32 mouse cellular contexts compared by ENCODE assay signal in the genomic region with DNA sequence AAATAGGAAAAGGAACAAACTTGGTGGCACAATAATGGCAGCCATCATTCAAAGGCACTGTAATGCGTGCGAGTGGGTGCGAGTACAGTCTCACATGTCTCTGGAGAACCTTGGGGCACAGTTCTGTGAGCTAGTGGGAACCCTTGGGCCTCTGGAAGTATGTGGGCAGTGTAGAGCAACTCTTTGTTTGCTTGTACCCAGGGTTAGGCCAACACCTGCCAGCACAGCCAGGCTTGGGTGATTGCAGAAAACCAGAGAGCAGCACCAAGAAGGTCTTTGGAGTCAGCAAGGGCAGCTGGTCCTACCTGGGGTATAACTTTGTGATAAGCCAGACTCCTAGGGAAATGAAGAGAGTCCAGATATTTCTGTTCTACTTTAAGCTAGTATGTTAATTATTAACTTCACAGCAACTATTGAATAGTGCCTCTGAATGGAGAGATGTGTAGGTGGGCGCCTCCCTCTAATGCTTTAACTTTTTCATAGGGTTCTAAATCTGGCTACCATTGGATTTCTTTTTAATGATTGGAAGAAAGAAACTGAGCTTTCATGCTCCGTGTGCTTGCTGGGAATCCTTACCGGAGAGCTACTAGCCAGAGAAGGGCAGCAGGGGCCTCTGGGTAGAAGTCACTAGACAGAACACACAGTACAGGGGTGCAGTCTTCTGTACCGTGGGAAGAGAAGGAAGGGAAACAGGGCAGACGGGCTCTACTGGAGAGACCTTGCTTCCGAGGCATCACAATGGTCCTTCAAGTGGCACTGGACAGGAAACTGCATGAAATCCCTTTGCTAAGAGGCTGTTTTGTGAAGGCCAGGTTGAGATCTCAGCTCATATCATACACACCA. TPM values are rescaled to one million over a fixed set of nuclear protein-coding genes. Genes with fewer than 3 reads are reported as not detected.
A peak's percentile ranks its signal among the peaks of the same experiment; 100 is the strongest.
DNase-seq lines count a peak whose midpoint lies in the region; ATAC-seq lines count a peak whose summit lies in the region.
"Had no signal": no experiment of that assay in that cellular context is flagged by ENCODE, and none has a peak within 500 bp of the region (broad histone marks: within the 10 kb centered on the region; RNA-seq: fewer than 3 reads in every experiment).

No protein-coding gene starts in this region.

- WGBS in kidney, embryonic 15.5 days: 82% methylated on average over 9 of the region's 9 CpGs
- 67% methylated on average over 9 of the region's 9 CpGs for WGBS in liver, embryonic 16.5 days (ENCODE audit: insufficient replicate concordance)
- WGBS in liver, embryonic 12.5 days (ENCODE audit: insufficient replicate concordance): 71% methylated on average over 9 of the region's 9 CpGs
- 68% methylated on average over 9 of the region's 9 CpGs for WGBS in intestine, embryonic 16.5 days
- WGBS in stomach, embryonic 16.5 days: 74% methylated on average over 9 of the region's 9 CpGs

- no peak for DNase-seq in kidney, postnatal 14 days
- no peak for DNase-seq in frontal cortex, adult 2 months (ENCODE audit: extremely low spot score in 1 of 2, low spot score in 1 of 2)
- DNase-seq in heart, postnatal 10 days: no peak
- DNase-seq: cerebellum, adult 11 months; cerebellum, adult 9-11 months; embryo, embryonic 11 days; gastrocnemius, adult 2 months; gastrocnemius, postnatal 36 days; heart, adult 18-20 months; heart, postnatal 14 days; retina, postnatal 1 day; right cerebral cortex, postnatal 14 days; thymus, adult 2 months; thymus, postnatal 4 days had no signal

- H3K36me3 ChIP-seq in kidney, embryonic 15.5 days: no peaks in the 10 kb centered on the region
- no peaks in the 10 kb centered on the region for H3K36me3 ChIP-seq in liver, embryonic 16.5 days (ENCODE audit: control insufficient read depth, insufficient read depth)
- H3K36me3 ChIP-seq in liver, embryonic 12.5 days: no peaks in the 10 kb centered on the region
- no peaks in the 10 kb centered on the region; the same call in 1 of the 2 replicates for H3K36me3 ChIP-seq in intestine, embryonic 16.5 days (ENCODE audit: control insufficient read depth, insufficient read depth, low read length)
- no peaks in the 10 kb centered on the region for H3K36me3 ChIP-seq in stomach, embryonic 16.5 days (ENCODE audit: control insufficient read depth, insufficient read depth, low read length)
- H3K36me3 ChIP-seq: forebrain, embryonic 15.5 days; limb, embryonic 12.5 days; lung, embryonic 15.5 days; midbrain, embryonic 12.5 days; neural tube, embryonic 15.5 days had no signal

- H3K27ac ChIP-seq in kidney, embryonic 15.5 days: 0 out of 2 replicates have a peak overlapping the region, but pooled peaks have one; percentile 20
- no peak overlapping the region for H3K27ac ChIP-seq in liver, embryonic 16.5 days (ENCODE audit: low read length)
- no peak overlapping the region for H3K27ac ChIP-seq in liver, embryonic 12.5 days
- peak overlapping the region; percentile 38 for H3K27ac ChIP-seq in intestine, embryonic 16.5 days (ENCODE audit: low read length)
- H3K27ac ChIP-seq in stomach, embryonic 16.5 days (ENCODE audit: low read length): peak overlapping the region; percentile 52; the same call in 1 of the 2 replicates
- H3K27ac ChIP-seq: embryonic facial prominence, embryonic 12.5 days; forebrain, embryonic 10.5 days; forebrain, embryonic 15.5 days; gastrocnemius, adult 2 months; heart, embryonic 13.5 days; left cerebral cortex, adult 2 months; limb, embryonic 12.5 days; liver, embryonic 14.5 days; lung, embryonic 15.5 days; midbrain, embryonic 12.5 days; neural tube, embryonic 15.5 days had no signal

- H3K4me1 ChIP-seq in kidney, embryonic 15.5 days: 0 out of 2 replicates have a peak, but pooled peaks cover 2% of the 10 kb centered on the region
- H3K4me1 ChIP-seq in liver, embryonic 16.5 days (ENCODE audit: control insufficient read depth, low read depth, low read length): no peaks in the 10 kb centered on the region
- H3K4me1 ChIP-seq in liver, embryonic 12.5 days: 0 out of 2 replicates have a peak, but pooled peaks cover 6% of the 10 kb centered on the region
- H3K4me1 ChIP-seq in intestine, embryonic 16.5 days (ENCODE audit: control insufficient read depth, insufficient read depth, low read length): peaks cover 11% of the 10 kb centered on the region; the same call in 1 of the 2 replicates
- H3K4me1 ChIP-seq in stomach, embryonic 16.5 days (ENCODE audit: control insufficient read depth, insufficient read depth, low read length): peaks cover 3% of the 10 kb centered on the region; the same call in 1 of the 2 replicates
- H3K4me1 ChIP-seq: limb, embryonic 12.5 days; lung, embryonic 15.5 days; neural tube, embryonic 15.5 days had no signal

- intact Hi-C loops in heart, postnatal 10 days (cut with DNase I): no loop called here

- H3K4me2 ChIP-seq in kidney, embryonic 15.5 days: no peak overlapping the region
- H3K4me2 ChIP-seq in liver, embryonic 16.5 days (ENCODE audit: low read depth, low read length): no peak overlapping the region
- no peak overlapping the region for H3K4me2 ChIP-seq in liver, embryonic 12.5 days
- H3K4me2 ChIP-seq in intestine, embryonic 16.5 days (ENCODE audit: low read depth, low read length): no peak overlapping the region
- no peak overlapping the region for H3K4me2 ChIP-seq in stomach, embryonic 16.5 days (ENCODE audit: low read depth, low read length)
- H3K4me2 ChIP-seq: embryonic facial prominence, embryonic 12.5 days; forebrain, embryonic 15.5 days; heart, embryonic 13.5 days; limb, embryonic 12.5 days; lung, embryonic 15.5 days; midbrain, embryonic 12.5 days; neural tube, embryonic 15.5 days had no signal

- peak; percentile 71 for ATAC-seq in kidney, embryonic 15.5 days (replicated peaks; ENCODE audit: low FRiP score)
- peak; percentile 56 for ATAC-seq in liver, embryonic 16.5 days (ENCODE audit: low read depth)
- no peak for ATAC-seq in liver, embryonic 12.5 days
- peak; percentile 94 for ATAC-seq in intestine, embryonic 16.5 days
- peak; percentile 79 for ATAC-seq in stomach, embryonic 16.5 days (ENCODE audit: insufficient read depth, low FRiP score)
- ATAC-seq: forebrain, embryonic 15.5 days; hindbrain, embryonic 16.5 days had no signal

- H3K9ac ChIP-seq in kidney, embryonic 15.5 days: no peak overlapping the region
- no peak overlapping the region for H3K9ac ChIP-seq in liver, embryonic 16.5 days (ENCODE audit: low read depth, low read length)
- no peak overlapping the region for H3K9ac ChIP-seq in liver, embryonic 12.5 days
- H3K9ac ChIP-seq in intestine, embryonic 16.5 days (ENCODE audit: low read depth, low read length): no peak overlapping the region
- H3K9ac ChIP-seq in stomach, embryonic 16.5 days (ENCODE audit: low read length): no peak overlapping the region
- H3K9ac ChIP-seq: embryonic facial prominence, embryonic 12.5 days; forebrain, embryonic 15.5 days; heart, embryonic 13.5 days; limb, embryonic 12.5 days; liver, embryonic 14.5 days; lung, embryonic 15.5 days; midbrain, embryonic 12.5 days; neural tube, embryonic 15.5 days had no signal

- no peaks in the 10 kb centered on the region for H3K9me3 ChIP-seq in kidney, embryonic 15.5 days (replicated peaks)
- no peaks in the 10 kb centered on the region for H3K9me3 ChIP-seq in liver, embryonic 16.5 days (replicated peaks; ENCODE audit: control insufficient read depth, low read length)
- H3K9me3 ChIP-seq in liver, embryonic 12.5 days (replicated peaks): no peaks in the 10 kb centered on the region
- no peaks in the 10 kb centered on the region for H3K9me3 ChIP-seq in intestine, embryonic 16.5 days (ENCODE audit: control insufficient read depth, low read length)
- H3K9me3 ChIP-seq in stomach, embryonic 16.5 days (replicated peaks; ENCODE audit: control insufficient read depth, low read length): no peaks in the 10 kb centered on the region
- H3K9me3 ChIP-seq: embryonic facial prominence, embryonic 12.5 days; forebrain, embryonic 10.5 days; forebrain, embryonic 15.5 days; heart, embryonic 13.5 days; limb, embryonic 12.5 days; lung, embryonic 15.5 days; midbrain, embryonic 12.5 days; neural tube, embryonic 15.5 days had no signal

- no peaks in the 10 kb centered on the region for H3K27me3 ChIP-seq in kidney, embryonic 15.5 days
- H3K27me3 ChIP-seq in liver, embryonic 16.5 days (ENCODE audit: control insufficient read depth, insufficient read depth, low read depth, low read length): no peaks in the 10 kb centered on the region
- no peaks in the 10 kb centered on the region for H3K27me3 ChIP-seq in liver, embryonic 12.5 days (replicated peaks)
- no peaks in the 10 kb centered on the region for H3K27me3 ChIP-seq in intestine, embryonic 16.5 days (replicated peaks; ENCODE audit: control insufficient read depth, insufficient read depth, low read length)
- H3K27me3 ChIP-seq in stomach, embryonic 16.5 days (ENCODE audit: control insufficient read depth, insufficient read depth, low read length): no peaks in the 10 kb centered on the region
- H3K27me3 ChIP-seq: embryonic facial prominence, embryonic 12.5 days; forebrain, embryonic 15.5 days; heart, embryonic 13.5 days; limb, embryonic 12.5 days; lung, embryonic 15.5 days; midbrain, embryonic 12.5 days; neural tube, embryonic 15.5 days had no signal

- no peak overlapping the region for H3K4me3 ChIP-seq in kidney, embryonic 15.5 days (replicated peaks)
- no peak overlapping the region for H3K4me3 ChIP-seq in liver, embryonic 16.5 days (ENCODE audit: low read depth, low read length)
- no peak overlapping the region for H3K4me3 ChIP-seq in liver, embryonic 12.5 days
- H3K4me3 ChIP-seq in intestine, embryonic 16.5 days (ENCODE audit: low read length): no peak overlapping the region
- no peak overlapping the region for H3K4me3 ChIP-seq in stomach, embryonic 16.5 days (replicated peaks; ENCODE audit: low read length)
- H3K4me3 ChIP-seq: embryonic facial prominence, embryonic 12.5 days; forebrain, embryonic 10.5 days; forebrain, embryonic 15.5 days; gastrocnemius, adult 2 months; heart, embryonic 13.5 days; left cerebral cortex, adult 2 months; limb, embryonic 12.5 days; lung, embryonic 15.5 days; midbrain, embryonic 12.5 days; neural tube, embryonic 15.5 days had no signal

RNA-seq across cellular contexts. Expression of a gene that starts 15.8 kb away (rescaled TPM):
- 8.6 and 10.2 TPM in 2 replicates for polyA plus RNA-seq in kidney, embryonic 15.5 days (2015; fragmentation: Nextera tagmentation; extraction: Ambion mirVana)
- polyA plus RNA-seq in liver, embryonic 16.5 days (2015; fragmentation: Nextera tagmentation; extraction: Ambion mirVana): 2.8 and 3.7 TPM in 2 replicates
- polyA plus RNA-seq in liver, embryonic 12.5 days (2016; fragmentation: Nextera tagmentation; extraction: Ambion mirVana): 2.6 and 3.0 TPM in 2 replicates
- 13.4 and 13.8 TPM in 2 replicates for polyA plus RNA-seq in intestine, embryonic 16.5 days (2015; fragmentation: Nextera tagmentation; extraction: Ambion mirVana)
- 10.1 and 10.3 TPM in 2 replicates for polyA plus RNA-seq in stomach, embryonic 16.5 days (2015; fragmentation: Nextera tagmentation; extraction: Ambion mirVana)
- polyA plus RNA-seq in frontal cortex, adult 2 months (2012; rRNA removed): 93.0 and 110 TPM in 2 replicates
- total RNA-seq in heart, postnatal 10 days (2021): 100 to 1,000 TPM in 1 of 2 experiments, 10 to 100 TPM in 1; 93.1 to 102 TPM

RNA-seq across cellular contexts. Expression of a gene that starts 59.8 kb away (rescaled TPM):
- polyA plus RNA-seq in kidney, embryonic 15.5 days (2015; fragmentation: Nextera tagmentation; extraction: Ambion mirVana): 1.1 and 3.8 TPM in 2 replicates
- 0.13 and 0.21 TPM in 2 replicates for polyA plus RNA-seq in liver, embryonic 16.5 days (2015; fragmentation: Nextera tagmentation; extraction: Ambion mirVana)
- polyA plus RNA-seq in liver, embryonic 12.5 days (2016; fragmentation: Nextera tagmentation; extraction: Ambion mirVana): 0.31 and 0.38 TPM in 2 replicates
- polyA plus RNA-seq in intestine, embryonic 16.5 days (2015; fragmentation: Nextera tagmentation; extraction: Ambion mirVana): 10.6 and 11.1 TPM in 2 replicates
- polyA plus RNA-seq in stomach, embryonic 16.5 days (2015; fragmentation: Nextera tagmentation; extraction: Ambion mirVana): 7.5 and 7.9 TPM in 2 replicates
- 326 and 348 TPM in 2 replicates for polyA plus RNA-seq in frontal cortex, adult 2 months (2012; rRNA removed)
- total RNA-seq in heart, postnatal 10 days (2021): under 1 TPM; 0.30 to 0.62 TPM
- total RNA-seq: gastrocnemius, postnatal 36 days; megakaryocyte progenitor cell, adult 5-6 weeks; MEL had no signal

Comparison
In these comparisons a context has a peak if more than half of its experiments do, and no peak if none do; other contexts are left out.
1. H3K27ac ChIP-seq: peak in kidney, embryonic 15.5 days (single experiment), intestine, embryonic 16.5 days (single experiment) and stomach, embryonic 16.5 days (single experiment); none in liver, embryonic 16.5 days (single experiment) and liver, embryonic 12.5 days (single experiment).
2. RNA of a gene that starts 59.8 kb away (polyA plus RNA-seq): 326 to 348 TPM in frontal cortex, adult 2 months; 10.6 to 11.1 TPM in intestine, embryonic 16.5 days, 7.5 to 7.9 TPM in stomach, embryonic 16.5 days, 1.1 to 3.8 TPM in kidney, embryonic 15.5 days, 0.31 to 0.38 TPM in liver, embryonic 12.5 days and 0.13 to 0.21 TPM in liver, embryonic 16.5 days; every median in the first group is over 10 times any median in the second.